12 mouse cellular contexts compared by ENCODE assay signal in the genomic region with DNA sequence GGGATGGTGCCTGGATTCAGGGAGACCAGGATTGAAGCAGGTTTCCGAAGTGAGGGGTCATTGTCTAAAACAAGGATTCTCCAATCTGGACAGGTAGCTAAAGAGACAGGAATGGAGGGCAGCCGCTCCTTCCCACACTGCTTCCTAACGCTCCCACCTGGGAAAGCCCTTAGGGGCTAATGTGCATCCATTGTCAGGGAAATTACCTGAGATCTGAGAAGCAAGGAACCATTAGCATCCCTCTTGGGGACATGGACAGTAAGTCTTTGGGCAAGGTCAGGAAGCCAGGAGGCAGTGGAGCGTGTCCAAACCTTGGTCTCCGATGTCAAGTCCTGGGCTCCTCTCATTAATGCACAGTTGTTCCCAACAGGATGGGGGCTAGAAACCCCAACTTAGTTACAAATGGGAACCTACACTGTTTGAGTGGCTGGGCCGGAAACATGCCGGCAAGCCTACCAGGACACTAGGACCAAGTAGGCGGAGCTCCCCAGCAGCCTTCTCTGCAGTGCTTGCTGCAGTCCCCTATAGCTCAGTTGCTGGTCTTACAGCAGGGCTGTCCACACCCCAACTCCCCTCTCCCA. TPM values are rescaled to one million over a fixed set of nuclear protein-coding genes. Genes with fewer than 3 reads are reported as not detected.
DNase-seq lines count a peak whose midpoint lies in the region; ATAC-seq and TF ChIP-seq lines count a peak whose summit lies in the region.
"Had no signal": no experiment of that assay in that cellular context is flagged by ENCODE, and none has a peak within 500 bp of the region (broad histone marks: within the 10 kb centered on the region; RNA-seq: fewer than 3 reads in every experiment).

No protein-coding gene starts in this region.

- peaks cover 22% of the 10 kb centered on the region for H3K36me3 ChIP-seq in embryonic facial prominence, embryonic 15.5 days
- peaks cover 10% of the 10 kb centered on the region for H3K36me3 ChIP-seq in kidney, embryonic 16.5 days (ENCODE audit: insufficient read depth, low read length)
- H3K36me3 ChIP-seq in neural tube, embryonic 14.5 days (ENCODE audit: control insufficient read depth, insufficient read depth, low read length), result 0 out of 2 replicates have a peak, but pooled peaks cover 6% of the 10 kb centered on the region

- H3K4me2 ChIP-seq in embryonic facial prominence, embryonic 15.5 days (replicated peaks), result peak overlapping the region; percentile 98
- peak overlapping the region; percentile 96 for H3K4me2 ChIP-seq in kidney, embryonic 16.5 days (replicated peaks; ENCODE audit: low read depth, low read length)
- H3K4me2 ChIP-seq in neural tube, embryonic 14.5 days (ENCODE audit: low read depth, low read length), result peak overlapping the region; percentile 95

- DNase-seq in left cerebral cortex, adult 2 months (ENCODE audit: extremely low spot score in 1 of 2, low spot score in 2 of 2), result no peak
- no peak for DNase-seq in left cerebral cortex, postnatal 10 days (ENCODE audit: extremely low spot score in 1 of 2, low spot score in 2 of 2)
- DNase-seq in layer of hippocampus, postnatal 36 days, result no peak
- DNase-seq in left cerebral cortex, adult 18-20 months (ENCODE audit: low spot score in 2 of 2), result no peak
- DNase-seq: thymus, adult 2 months had no signal

- peak overlapping the region; percentile 66 for H3K4me3 ChIP-seq in left cerebral cortex, adult 2 months
- peak overlapping the region; percentile 61 for H3K4me3 ChIP-seq in embryonic facial prominence, embryonic 15.5 days (replicated peaks)
- peak overlapping the region; percentile 62 for H3K4me3 ChIP-seq in kidney, embryonic 16.5 days (ENCODE audit: low read length)
- H3K4me3 ChIP-seq in neural tube, embryonic 14.5 days (ENCODE audit: low read depth, low read length), result peak overlapping the region; percentile 55
- H3K4me3 ChIP-seq: erythroblast, embryonic 14.5 days had no signal

- H3K27me3 ChIP-seq in embryonic facial prominence, embryonic 15.5 days, result peaks cover 27% of the 10 kb centered on the region
- peaks cover 8% of the 10 kb centered on the region; the same call in 1 of the 2 replicates for H3K27me3 ChIP-seq in kidney, embryonic 16.5 days (ENCODE audit: insufficient read depth, low read length)
- H3K27me3 ChIP-seq in neural tube, embryonic 14.5 days (ENCODE audit: control insufficient read depth, insufficient read depth, low read length), result peaks cover 19% of the 10 kb centered on the region
- H3K27me3 ChIP-seq: Patski had no signal

- WGBS in embryonic facial prominence, embryonic 15.5 days, result 6% methylated on average over 8 of the region's 8 CpGs
- WGBS in kidney, embryonic 16.5 days, result 5% methylated on average over 8 of the region's 8 CpGs
- WGBS in neural tube, embryonic 14.5 days, result 9% methylated on average over 8 of the region's 8 CpGs

- H3K9ac ChIP-seq in embryonic facial prominence, embryonic 15.5 days, result no peak overlapping the region
- peak overlapping the region; percentile 65 for H3K9ac ChIP-seq in kidney, embryonic 16.5 days (replicated peaks; ENCODE audit: low read length)
- H3K9ac ChIP-seq in neural tube, embryonic 14.5 days (replicated peaks; ENCODE audit: low read depth, low read length), result peak overlapping the region; percentile 65

- intact Hi-C loops in left cerebral cortex, adult 2 months (cut with DNase I), result loop anchor here (5.0 kb wide), 2 partner anchors 100 to 155 kb away; no protein-coding TSS in a partner anchor
- intact Hi-C loops in left cerebral cortex, postnatal 10 days (cut with DNase I), result loop anchor here (5.0 kb wide), 1 partner anchor 155 kb away; no protein-coding TSS in a partner anchor

- peaks cover 37% of the 10 kb centered on the region for H3K4me1 ChIP-seq in embryonic facial prominence, embryonic 15.5 days
- peaks cover 24% of the 10 kb centered on the region for H3K4me1 ChIP-seq in kidney, embryonic 16.5 days (ENCODE audit: insufficient read depth, low read length)
- peaks cover 19% of the 10 kb centered on the region for H3K4me1 ChIP-seq in neural tube, embryonic 14.5 days (ENCODE audit: control insufficient read depth, insufficient read depth, low read length)

- H3K9me3 ChIP-seq in embryonic facial prominence, embryonic 15.5 days (replicated peaks), result no peaks in the 10 kb centered on the region
- no peaks in the 10 kb centered on the region for H3K9me3 ChIP-seq in kidney, embryonic 16.5 days (ENCODE audit: low read length)
- no peaks in the 10 kb centered on the region for H3K9me3 ChIP-seq in neural tube, embryonic 14.5 days (ENCODE audit: control insufficient read depth, low read length)
- H3K9me3 ChIP-seq: megakaryocyte, embryonic 14.5 days had no signal

- no peak for ATAC-seq in embryonic facial prominence, embryonic 15.5 days (ENCODE audit: insufficient number of reproducible peaks, low FRiP score, low TSS enrichment, low read depth)
- ATAC-seq in kidney, embryonic 16.5 days (ENCODE audit: low FRiP score, low TSS enrichment), result no peak
- ATAC-seq in neural tube, embryonic 14.5 days (ENCODE audit: low read depth), result no peak
- no peak for ATAC-seq in inflammation-experienced regulatory T-cells, adult 6 months

- no peak for TF ChIP-seq CTCF in left cerebral cortex, adult 2 months (IDR thresholded peaks at IDR 0.05)

- H3K27ac ChIP-seq in left cerebral cortex, adult 2 months, result no peak overlapping the region
- no peak overlapping the region for H3K27ac ChIP-seq in embryonic facial prominence, embryonic 15.5 days (replicated peaks)
- no peak overlapping the region for H3K27ac ChIP-seq in kidney, embryonic 16.5 days (ENCODE audit: low read length)
- 0 out of 2 replicates have a peak overlapping the region, but pooled peaks have one; percentile 52 for H3K27ac ChIP-seq in neural tube, embryonic 14.5 days (ENCODE audit: low read depth, low read length)

RNA-seq across cellular contexts. Expression of gene Has3, which starts 2.5 kb away (rescaled TPM):
- total RNA-seq in left cerebral cortex, adult 2 months (2021), result 1 to 10 TPM; 1.7 to 2.0 TPM
- 1 to 10 TPM; 5.6 to 6.1 TPM for total RNA-seq in left cerebral cortex, postnatal 10 days (2021)
- 1.3 TPM in 2 replicates for polyA plus RNA-seq in embryonic facial prominence, embryonic 15.5 days (2015; fragmentation: Nextera tagmentation; extraction: Ambion mirVana)
- 1.5 and 1.6 TPM in 2 replicates for polyA plus RNA-seq in kidney, embryonic 16.5 days (2015; fragmentation: Nextera tagmentation; extraction: Ambion mirVana)
- polyA plus RNA-seq in neural tube, embryonic 14.5 days (2014; fragmentation: Nextera tagmentation; extraction: Ambion mirVana), result 1.4 and 2.0 TPM in 2 replicates
- total RNA-seq in layer of hippocampus, postnatal 36 days (2021), result 1 to 10 TPM; 1.5 to 1.9 TPM
- 1 to 10 TPM; 1.1 to 2.0 TPM for total RNA-seq in left cerebral cortex, adult 18-20 months (2021)
- polyA plus RNA-seq in inflammation-experienced regulatory T-cells, adult 6 months (2017; shearing (Covaris generic)), result under 1 TPM; 0.18 to 0.50 (median 0.30) TPM
- polyA plus RNA-seq: erythroblast, embryonic 14.5 days had no signal

RNA-seq across cellular contexts. Expression of gene Utp4, which starts 20.9 kb away (rescaled TPM):
- 10 to 100 TPM; 36.4 to 39.4 TPM for total RNA-seq in left cerebral cortex, adult 2 months (2021)
- total RNA-seq in left cerebral cortex, postnatal 10 days (2021), result 10 to 100 TPM; 25.6 to 27.4 TPM
- 59.7 and 60.5 TPM in 2 replicates for polyA plus RNA-seq in embryonic facial prominence, embryonic 15.5 days (2015; fragmentation: Nextera tagmentation; extraction: Ambion mirVana)
- 84.3 and 91.4 TPM in 2 replicates for polyA plus RNA-seq in kidney, embryonic 16.5 days (2015; fragmentation: Nextera tagmentation; extraction: Ambion mirVana)
- polyA plus RNA-seq in neural tube, embryonic 14.5 days (2014; fragmentation: Nextera tagmentation; extraction: Ambion mirVana), result 42.7 and 45.2 TPM in 2 replicates
- 10 to 100 TPM; 41.0 to 43.5 TPM for total RNA-seq in layer of hippocampus, postnatal 36 days (2021)
- total RNA-seq in left cerebral cortex, adult 18-20 months (2021), result 10 to 100 TPM; 36.9 to 40.8 TPM
- polyA plus RNA-seq in inflammation-experienced regulatory T-cells, adult 6 months (2017; shearing (Covaris generic)), result 10 to 100 TPM; 42.0 to 52.6 (median 48.3) TPM
